Mouse (Mus musculus) regulatory T cell (primary cell): ENCODE data around the gene 4932438H23Rik.

ENCODE experiments used
- in situ Hi-C: fragments of 300-600 bp; cut with MboI, MseI; formaldehyde crosslinking; loops from one replicate; pipeline ENCODE4 v1.15.1; 2025; ENCODE audit warnings: high pct_unique_total_duplicates

The 4932438H23Rik gene

GRCm38 (mm10) chr16:91057261-91057660 is 37.7 kb downstream of the 4932438H23Rik start:
- in situ Hi-C loops = no loop called here

- in situ Hi-C loops = no loop called here
These were observed 38.7 kb downstream of the 4932438H23Rik start for GRCm38 (mm10) chr16:91056043-91056821.

- in situ Hi-C loops = no loop called here
These were observed 39.8 kb downstream of the 4932438H23Rik start for GRCm38 (mm10) chr16:91055150-91055549.

GRCm38 (mm10) chr16:91053599-91053998 is 41.3 kb downstream of the 4932438H23Rik start:
- in situ Hi-C loops = no loop called here

GRCm38 (mm10) chr16:91045511-91045910 is 49.4 kb downstream of the 4932438H23Rik start:
- in situ Hi-C loops = no loop called here

GRCm38 (mm10) chr16:91044270-91045182 is 50.4 kb downstream of the 4932438H23Rik start, which contains the start of gene Paxbp1:
Gene Paxbp1 (minus strand): TSS chr16:91044543.
- in situ Hi-C loops = no loop called here

GRCm38 (mm10) chr16:91043461-91044248 is 51.3 kb downstream of the 4932438H23Rik start:
- in situ Hi-C loops = no loop called here

- in situ Hi-C loops = no loop called here
These were observed 52.3 kb downstream of the 4932438H23Rik start for GRCm38 (mm10) chr16:91042640-91043039.

GRCm38 (mm10) chr16:91035866-91036265 is 59.1 kb downstream of the 4932438H23Rik start:
- in situ Hi-C loops = loop anchor here (10.0 kb wide), 1 partner anchor 629 kb away; no protein-coding TSS in a partner anchor

GRCm38 (mm10) chr16:91030751-91031150 is 64.2 kb downstream of the 4932438H23Rik start:
- in situ Hi-C loops = loop anchor here (10.0 kb wide), 1 partner anchor 634 kb away; no protein-coding TSS in a partner anchor

- in situ Hi-C loops = loop anchor here (10.0 kb wide), 1 partner anchor 635 kb away; no protein-coding TSS in a partner anchor
These were observed 65.0 kb downstream of the 4932438H23Rik start for GRCm38 (mm10) chr16:91029901-91030300.

- in situ Hi-C loops = no loop called here
These were observed 65.7 kb downstream of the 4932438H23Rik start for GRCm38 (mm10) chr16:91029161-91029743.

- in situ Hi-C loops = no loop called here
These were observed 68.6 kb downstream of the 4932438H23Rik start for GRCm38 (mm10) chr16:91026290-91026689.

- in situ Hi-C loops = loop anchor here (25.0 kb wide), 1 partner anchor 786 kb away; no protein-coding TSS in a partner anchor
These were observed 71.5 kb downstream of the 4932438H23Rik start for GRCm38 (mm10) chr16:91023384-91023783.

- in situ Hi-C loops = loop anchor here (25.0 kb wide), 1 partner anchor 784 kb away; no protein-coding TSS in a partner anchor
These were observed 74.0 kb downstream of the 4932438H23Rik start for GRCm38 (mm10) chr16:91020842-91021483.

GRCm38 (mm10) chr16:91019476-91019875 is 75.4 kb downstream of the 4932438H23Rik start:
- in situ Hi-C loops = loop anchor here (5.0 to 25.0 kb wide), 2 partner anchors 82 to 782 kb away; partner anchors contain the start of gene Cfap298

GRCm38 (mm10) chr16:91015761-91016160 is 79.2 kb downstream of the 4932438H23Rik start:
- in situ Hi-C loops = loop anchor here (5.0 to 25.0 kb wide), 2 partner anchors 78 to 778 kb away; partner anchors contain the start of gene Cfap298

- in situ Hi-C loops = loop anchor here (25.0 kb wide), 1 partner anchor 775 kb away; no protein-coding TSS in a partner anchor
These were observed 83.1 kb downstream of the 4932438H23Rik start for GRCm38 (mm10) chr16:91011847-91012246.

- in situ Hi-C loops = loop anchor here (25.0 kb wide), 1 partner anchor 774 kb away; no protein-coding TSS in a partner anchor
These were observed 83.8 kb downstream of the 4932438H23Rik start, which contains the start of gene Synj1 for GRCm38 (mm10) chr16:91011021-91011683. Gene Synj1 (minus strand): TSS chr16:91011308.
